Comparison of ENCODE assay signal across 9 mouse cellular contexts in the genomic region with DNA sequence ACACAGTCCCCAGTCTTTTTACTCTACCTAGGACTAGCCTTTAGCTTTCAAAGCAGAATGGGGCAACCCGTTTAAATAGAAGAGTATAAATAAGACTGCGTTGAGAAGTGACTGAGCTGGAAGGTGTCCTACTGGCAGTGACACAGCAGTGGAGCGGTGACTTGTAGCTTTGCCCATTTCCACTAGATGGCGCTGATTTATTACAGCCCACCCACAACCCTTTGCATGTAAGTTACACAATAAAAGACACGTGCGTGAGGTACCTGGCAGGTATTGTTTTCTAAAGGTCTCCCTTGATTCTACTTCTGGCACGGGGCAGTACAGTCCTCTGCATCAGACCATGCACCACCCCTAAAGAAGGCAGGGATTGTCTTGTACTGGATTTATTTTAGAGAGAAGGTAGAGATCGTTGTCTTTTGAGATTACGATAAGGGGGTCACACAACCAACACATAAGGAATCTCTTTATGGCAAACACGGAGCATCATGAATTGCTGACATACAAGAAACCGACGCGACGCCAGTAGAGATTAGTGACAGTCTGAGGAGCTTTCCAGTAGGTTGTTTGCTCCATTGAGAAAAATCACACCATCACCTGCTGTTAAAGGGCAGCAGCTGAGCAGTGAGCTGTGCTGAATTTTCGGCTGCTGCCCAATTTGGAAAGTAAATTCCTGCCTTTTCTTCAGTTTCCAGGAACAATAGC.
A peak's percentile ranks its signal among the peaks of the same experiment; 100 is the strongest.
DNase-seq lines count a peak whose midpoint lies in the region; ATAC-seq and TF ChIP-seq lines count a peak whose summit lies in the region.
"Had no signal": no experiment of that assay in that cellular context is flagged by ENCODE, and none has a peak within 500 bp of the region (broad histone marks: within the 10 kb centered on the region; RNA-seq: fewer than 3 reads in every experiment).

No protein-coding gene starts in this region.

- no peak overlapping the region for H3K4me2 ChIP-seq in forebrain, embryonic 11.5 days (ENCODE audit: low read depth, low read length, severe bottlenecking)
- no peak overlapping the region for H3K4me2 ChIP-seq in liver, postnatal 0 days (ENCODE audit: low read depth, low read length)
- peak overlapping the region; percentile 1; the same call in 1 of the 2 replicates for H3K4me2 ChIP-seq in neural tube, embryonic 14.5 days (ENCODE audit: low read depth, low read length)
- H3K4me2 ChIP-seq: limb, embryonic 15.5 days had no signal

- ATAC-seq in forebrain, embryonic 11.5 days (replicated peaks; ENCODE audit: low FRiP score), result peak; percentile 83
- ATAC-seq in liver, postnatal 0 days, result peak; percentile 64
- peak; percentile 92 for ATAC-seq in neural tube, embryonic 14.5 days (ENCODE audit: low read depth)

- H3K9ac ChIP-seq in ES-Bruce4 (ENCODE audit: low read depth, poor library complexity, severe bottlenecking), result no peak overlapping the region
- H3K9ac ChIP-seq in forebrain, embryonic 11.5 days (ENCODE audit: low read length), result no peak overlapping the region
- H3K9ac ChIP-seq in liver, postnatal 0 days (replicated peaks), result no peak overlapping the region
- no peak overlapping the region for H3K9ac ChIP-seq in neural tube, embryonic 14.5 days (replicated peaks; ENCODE audit: low read depth, low read length)
- H3K9ac ChIP-seq: limb, embryonic 15.5 days had no signal

- 26% methylated on average over 15 of the region's 15 CpGs for WGBS in forebrain, embryonic 11.5 days
- WGBS in liver, postnatal 0 days (ENCODE audit: insufficient replicate concordance), result 26% methylated on average over 15 of the region's 15 CpGs
- WGBS in neural tube, embryonic 14.5 days, result 26% methylated on average over 15 of the region's 15 CpGs

- H3K4me1 ChIP-seq in ES-Bruce4 (ENCODE audit: control insufficient read depth, insufficient read depth, low read length), result no peaks in the 10 kb centered on the region
- H3K4me1 ChIP-seq in forebrain, embryonic 11.5 days (replicated peaks; ENCODE audit: control insufficient read depth, insufficient read depth, low read length), result no peaks in the 10 kb centered on the region
- H3K4me1 ChIP-seq in liver, postnatal 0 days (ENCODE audit: insufficient read depth), result no peaks in the 10 kb centered on the region
- no peaks in the 10 kb centered on the region for H3K4me1 ChIP-seq in neural tube, embryonic 14.5 days (ENCODE audit: control insufficient read depth, insufficient read depth, low read length)

- peak; percentile 73 for TF ChIP-seq CTCF in ES-Bruce4 (IDR thresholded peaks at IDR 0.05; ENCODE audit: low read depth, low read length)
- peak; percentile 91 for TF ChIP-seq CTCF in liver, postnatal 0 days (IDR thresholded peaks at IDR 0.05; ENCODE audit: low read depth)

- TF ChIP-seq POLR2A in ES-Bruce4 (IDR thresholded peaks at IDR 0.05; ENCODE audit: insufficient read depth, low read length), result no peak

- DNase-seq in c-Kit-positive CD71-positive TER-119-negative erythroid progenitor cells, embryonic 14.5 days (ENCODE audit: low read depth), result peak; percentile 40
- DNase-seq in forebrain, embryonic 11.5 days (ENCODE audit: low spot score), result peak; percentile 73
- DNase-seq in heart, postnatal 10 days, result peak; percentile 75 to 80
- DNase-seq in kidney, postnatal 4 days, result peak; percentile 67 to 69
- peak; percentile 61 for DNase-seq in liver, postnatal 0 days
- DNase-seq in thymus, postnatal 0 days (ENCODE audit: low spot score), result peak; percentile 58

- intact Hi-C loops in heart, postnatal 10 days (cut with DNase I), result loop anchor here (1.0 to 2.0 kb wide), 3 partner anchors 141 to 317 kb away; a partner anchor contains a TSS

- TF ChIP-seq EP300 in ES-Bruce4 (IDR thresholded peaks at IDR 0.05; ENCODE audit: insufficient read depth, low read depth, low read length), result no peak
- TF ChIP-seq EP300 in liver, postnatal 0 days (IDR thresholded peaks at IDR 0.05; ENCODE audit: low read depth), result no peak

- H3K4me3 ChIP-seq in ES-Bruce4 (ENCODE audit: low read depth, low read length), result no peak overlapping the region
- no peak overlapping the region for H3K4me3 ChIP-seq in forebrain, embryonic 11.5 days (ENCODE audit: low read depth, low read length)
- H3K4me3 ChIP-seq in liver, postnatal 0 days (ENCODE audit: low read depth, low read length), result no peak overlapping the region
- H3K4me3 ChIP-seq in neural tube, embryonic 14.5 days (ENCODE audit: low read depth, low read length), result no peak overlapping the region
- H3K4me3 ChIP-seq: limb, embryonic 15.5 days had no signal

- H3K36me3 ChIP-seq in ES-Bruce4 (ENCODE audit: control insufficient read depth, insufficient read depth, low read length, poor library complexity, severe bottlenecking), result no peaks in the 10 kb centered on the region
- H3K36me3 ChIP-seq in forebrain, embryonic 11.5 days (ENCODE audit: control insufficient read depth, insufficient read depth, low read length), result no peaks in the 10 kb centered on the region
- no peaks in the 10 kb centered on the region for H3K36me3 ChIP-seq in liver, postnatal 0 days (replicated peaks; ENCODE audit: insufficient read depth, low read length)
- no peaks in the 10 kb centered on the region for H3K36me3 ChIP-seq in neural tube, embryonic 14.5 days (ENCODE audit: control insufficient read depth, insufficient read depth, low read length)
- H3K36me3 ChIP-seq: limb, embryonic 15.5 days had no signal

- H3K27ac ChIP-seq in ES-Bruce4 (ENCODE audit: insufficient read depth, low read length), result no peak overlapping the region
- no peak overlapping the region for H3K27ac ChIP-seq in forebrain, embryonic 11.5 days (ENCODE audit: low read depth, low read length)
- H3K27ac ChIP-seq in liver, postnatal 0 days (ENCODE audit: low read depth), result no peak overlapping the region
- no peak overlapping the region for H3K27ac ChIP-seq in neural tube, embryonic 14.5 days (ENCODE audit: low read depth, low read length)
- H3K27ac ChIP-seq: limb, embryonic 15.5 days had no signal

- no peaks in the 10 kb centered on the region for H3K27me3 ChIP-seq in ES-Bruce4 (ENCODE audit: control insufficient read depth, insufficient read depth, low read length, poor library complexity, severe bottlenecking)
- no peaks in the 10 kb centered on the region for H3K27me3 ChIP-seq in forebrain, embryonic 11.5 days (ENCODE audit: control insufficient read depth, insufficient read depth, low read length)
- no peaks in the 10 kb centered on the region for H3K27me3 ChIP-seq in liver, postnatal 0 days (ENCODE audit: insufficient read depth, low read length)
- no peaks in the 10 kb centered on the region for H3K27me3 ChIP-seq in neural tube, embryonic 14.5 days (ENCODE audit: control insufficient read depth, insufficient read depth, low read length)
- H3K27me3 ChIP-seq: limb, embryonic 15.5 days had no signal

- H3K9me3 ChIP-seq in ES-Bruce4 (replicated peaks; ENCODE audit: control insufficient read depth, insufficient read depth, low read length, poor library complexity, severe bottlenecking), result no peaks in the 10 kb centered on the region
- no peaks in the 10 kb centered on the region for H3K9me3 ChIP-seq in forebrain, embryonic 11.5 days (ENCODE audit: control insufficient read depth, low read length)
- H3K9me3 ChIP-seq in liver, postnatal 0 days (ENCODE audit: low read length), result no peaks in the 10 kb centered on the region
- H3K9me3 ChIP-seq in neural tube, embryonic 14.5 days (ENCODE audit: control insufficient read depth, low read length), result no peaks in the 10 kb centered on the region
- H3K9me3 ChIP-seq: limb, embryonic 15.5 days had no signal
